Mouse (Mus musculus) intestine, embryonic 16.5 days (tissue): ENCODE data around the gene Mdp1. TPM values are rescaled to one million over a fixed set of nuclear protein-coding genes. Genes with fewer than 3 reads are reported as not detected.

ENCODE experiments used
- polyA plus RNA-seq: library from polyadenylated mRNA; unstranded; fragments of >200 nt; fragmentation: Nextera tagmentation; extraction: Ambion mirVana; gene quantifications from 2 replicates; pipeline ENCODE4 v1.2.1, GENCODE M21; 2015

Gene Mdp1
- polyA plus RNA-seq, 1 experiment from 2014 or later: 70.7 TPM

Other genes starting within 250 kb of the Mdp1 start
- 165 and 167 TPM in 2 replicates for gene Dhrs4, start 181.8 kb downstream of the Mdp1 start, polyA plus RNA-seq
- gene Carmil3, start 169.9 kb downstream of the Mdp1 start, polyA plus RNA-seq: 1.0 TPM in 2 replicates
- 0.61 TPM in 2 replicates for gene Cpne6, start 150.1 kb downstream of the Mdp1 start, polyA plus RNA-seq
- gene Nrl, start 135.5 kb downstream of the Mdp1 start, polyA plus RNA-seq: not detected in 2 replicates
- 46.2 and 51.8 TPM in 2 replicates for gene Pck2, start 120.2 kb downstream of the Mdp1 start, polyA plus RNA-seq
- gene Dcaf11, start 100.5 kb downstream of the Mdp1 start, polyA plus RNA-seq: 102 and 104 TPM in 2 replicates
- gene A730061H03Rik, start 100.1 kb downstream of the Mdp1 start, polyA plus RNA-seq: 2.0 and 2.2 TPM in 2 replicates
- 0.18 and 0.28 TPM in 2 replicates for gene Fitm1, start 84.9 kb downstream of the Mdp1 start, polyA plus RNA-seq
- gene Psme1, start 82.4 kb downstream of the Mdp1 start, polyA plus RNA-seq: 217 and 224 TPM in 2 replicates
- 14.0 and 15.6 TPM in 2 replicates for gene Emc9, start 75.2 kb downstream of the Mdp1 start, polyA plus RNA-seq
- gene Psme2, start 69.4 kb downstream of the Mdp1 start, polyA plus RNA-seq: 347 and 368 TPM in 2 replicates
- gene Rnf31, start 68.8 kb downstream of the Mdp1 start, polyA plus RNA-seq: 19.0 and 19.8 TPM in 2 replicates
- gene Irf9, start 56.9 kb downstream of the Mdp1 start, polyA plus RNA-seq: 11.6 and 12.9 TPM in 2 replicates
- 13.1 and 13.9 TPM in 2 replicates for gene Rec8, start 42.5 kb downstream of the Mdp1 start, polyA plus RNA-seq
- 65.5 and 71.1 TPM in 2 replicates for gene Ipo4, start 24.6 kb downstream of the Mdp1 start, polyA plus RNA-seq
- 0.53 and 0.70 TPM in 2 replicates for gene Gm49378, start 22.6 kb downstream of the Mdp1 start, polyA plus RNA-seq
- gene Tm9sf1, start 16.7 kb downstream of the Mdp1 start, polyA plus RNA-seq: 131 and 133 TPM in 2 replicates
- 1.0 and 1.3 TPM in 2 replicates for gene Tssk4, start 10.3 kb downstream of the Mdp1 start, polyA plus RNA-seq
- 52.3 and 58.4 TPM in 2 replicates for gene Gmpr2, start 11.4 kb upstream of the Mdp1 start, polyA plus RNA-seq
- gene Nedd8, start 11.6 kb upstream of the Mdp1 start, polyA plus RNA-seq: 464 and 495 TPM in 2 replicates
- 32.6 and 37.1 TPM in 2 replicates for gene Tinf2, start 21.3 kb upstream of the Mdp1 start, polyA plus RNA-seq
- gene Tgm1, start 53.4 kb upstream of the Mdp1 start, polyA plus RNA-seq: 0.75 and 1.4 TPM in 2 replicates
- gene Rabggta, start 61.8 kb upstream of the Mdp1 start, polyA plus RNA-seq: 36.9 and 37.5 TPM in 2 replicates
- 151 and 173 TPM in 2 replicates for gene Dhrs1, start 85.2 kb upstream of the Mdp1 start, polyA plus RNA-seq
- gene Nop9, start 85.2 kb upstream of the Mdp1 start, polyA plus RNA-seq: 28.3 and 33.6 TPM in 2 replicates
- gene Cideb, start 98.0 kb upstream of the Mdp1 start, polyA plus RNA-seq: 118 and 152 TPM in 2 replicates
- gene Ltb4r2, start 100.9 kb upstream of the Mdp1 start, polyA plus RNA-seq: 0.35 and 0.82 TPM in 2 replicates
- gene Ltb4r1, start 105.5 kb upstream of the Mdp1 start, polyA plus RNA-seq: 1.0 and 1.1 TPM in 2 replicates
- gene Adcy4, start 123.6 kb upstream of the Mdp1 start, polyA plus RNA-seq: 6.5 and 6.6 TPM in 2 replicates
- gene Ripk3, start 128.4 kb upstream of the Mdp1 start, polyA plus RNA-seq: 51.2 and 55.8 TPM in 2 replicates
- 21.1 and 21.2 TPM in 2 replicates for gene Nfatc4, start 162.6 kb upstream of the Mdp1 start, polyA plus RNA-seq
- gene Nynrin, start 193.5 kb upstream of the Mdp1 start, polyA plus RNA-seq: 12.6 and 13.6 TPM in 2 replicates
- gene Cbln3, start 223.9 kb upstream of the Mdp1 start, polyA plus RNA-seq: 0.17 and 0.27 TPM in 2 replicates
- 12.5 and 13.6 TPM in 2 replicates for gene Khnyn, start 224.4 kb upstream of the Mdp1 start, polyA plus RNA-seq
- 85.2 and 89.2 TPM in 2 replicates for gene Sdr39u1, start 239.8 kb upstream of the Mdp1 start, polyA plus RNA-seq